Mouse (Mus musculus) cerebellum, adult 9-10 months (tissue): ENCODE results near the gene Prr15.

Experiments used
- DNase-seq: peaks from one replicate; pipeline ENCODE4 v3.0.0; 2022

The Prr15 gene

DNA sequence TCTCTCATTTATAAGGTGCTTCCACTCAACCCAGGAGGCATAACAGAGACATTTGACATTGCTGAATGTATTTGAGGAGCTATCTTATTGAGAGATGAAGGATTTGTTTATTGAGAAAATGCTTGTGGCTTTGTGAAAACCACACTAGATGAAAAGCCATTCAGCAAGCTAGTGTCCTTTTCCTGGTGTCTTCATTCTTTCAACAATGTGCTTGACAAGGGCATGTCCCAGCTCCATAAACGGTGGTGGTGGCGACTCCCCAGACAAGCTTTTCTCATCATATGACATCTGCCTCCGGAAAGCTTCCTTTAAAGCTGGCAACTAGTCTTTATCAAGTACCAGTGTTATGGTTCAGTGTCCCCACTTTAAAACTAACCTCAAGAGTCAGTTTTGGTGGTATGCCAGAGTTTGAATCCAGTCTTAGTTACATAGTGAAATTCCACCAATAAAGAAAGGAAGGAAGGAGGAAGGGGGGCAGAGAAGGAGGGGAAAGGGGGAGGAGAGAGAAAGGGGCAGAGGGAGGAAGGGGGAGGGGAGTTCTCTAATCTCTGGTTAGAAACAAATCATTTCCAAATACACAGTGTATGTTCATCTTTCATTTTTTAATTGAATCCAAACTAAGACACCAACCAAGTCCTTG is at the start of gene Prr15:
Gene Prr15, plus strand, starts transcription at position 590 of the 640 bp plus-strand sequence.
- no peak for DNase-seq

DNA sequence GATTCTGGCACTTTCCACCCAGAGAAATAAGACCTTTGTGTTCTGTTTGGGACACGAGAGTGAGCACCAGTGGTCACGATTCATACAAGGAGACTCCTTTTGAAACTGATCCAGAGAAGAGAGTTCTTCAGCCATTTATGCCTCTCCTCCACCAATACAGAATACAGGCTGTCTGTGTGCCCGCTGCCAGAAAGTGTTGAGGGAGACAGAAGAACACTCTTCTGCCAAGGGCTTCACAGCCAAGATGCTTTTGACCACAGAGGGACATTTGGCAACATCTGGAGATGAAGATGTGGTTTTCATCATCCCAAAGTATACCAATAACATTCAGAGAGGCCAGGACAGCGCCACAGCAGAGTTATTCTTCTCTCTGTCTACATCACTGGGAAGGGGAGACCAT is 48.4 kb upstream of the Prr15 start:
- no peak for DNase-seq

DNA sequence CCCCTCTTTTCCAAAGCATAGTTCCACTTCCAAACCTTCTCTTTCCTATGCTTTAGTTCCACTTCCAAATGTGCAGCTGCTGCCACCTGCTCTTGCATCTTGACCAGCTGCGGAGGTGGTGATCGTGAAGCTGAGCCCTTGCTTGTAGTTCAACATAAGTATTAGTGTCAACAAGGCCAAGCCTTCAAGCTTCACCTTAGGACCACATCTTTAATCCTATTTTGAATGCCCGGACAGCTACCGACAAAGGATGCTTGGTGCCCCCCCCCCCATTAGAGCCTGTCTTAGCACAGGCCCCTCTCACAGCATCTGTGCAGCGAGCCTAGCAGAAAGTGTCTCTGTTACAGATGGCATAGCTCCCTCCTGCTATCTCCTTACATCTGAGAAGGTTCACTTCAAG is 47.8 kb upstream of the Prr15 start:
- DNase-seq: no peak

DNA sequence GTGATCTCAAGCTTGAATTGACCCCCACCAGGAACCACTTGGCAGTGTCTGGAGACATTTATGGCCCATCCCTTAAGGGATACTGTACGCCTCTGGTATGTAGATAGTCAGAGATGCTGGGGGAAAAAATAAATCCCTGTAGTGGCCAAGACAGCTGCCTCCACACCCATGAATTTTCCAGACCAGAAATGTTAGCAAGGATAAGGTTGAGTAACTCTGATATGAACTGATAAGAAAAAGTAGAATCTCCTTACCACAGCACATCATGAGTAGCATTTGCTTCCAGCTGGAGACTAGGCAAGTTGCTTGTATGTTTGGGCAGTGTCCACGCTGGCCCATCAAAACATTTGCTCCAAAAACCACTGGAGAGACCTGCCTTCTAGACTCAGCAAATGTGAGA is 47.0 kb upstream of the Prr15 start:
- DNase-seq: no peak

DNA sequence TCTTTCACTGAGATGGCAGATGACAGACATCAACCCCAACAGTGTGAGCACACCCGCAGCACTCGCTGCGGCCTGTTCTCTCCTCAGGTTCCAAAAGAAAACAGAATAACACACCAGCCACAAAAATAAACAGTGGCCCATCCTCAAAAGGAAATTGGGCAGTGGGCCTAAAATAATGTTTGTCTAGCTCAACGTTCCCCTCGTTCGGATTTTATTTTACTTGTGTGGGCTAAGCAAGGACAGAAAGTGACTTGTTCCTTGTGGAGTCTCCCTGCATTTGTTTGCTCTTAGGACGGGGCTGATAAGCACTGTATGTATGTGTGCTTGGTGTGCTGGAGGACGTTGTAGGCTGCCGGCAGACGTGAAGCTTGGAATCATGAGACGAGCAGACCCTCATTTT is 46.2 kb upstream of the Prr15 start:
- no peak for DNase-seq

DNA sequence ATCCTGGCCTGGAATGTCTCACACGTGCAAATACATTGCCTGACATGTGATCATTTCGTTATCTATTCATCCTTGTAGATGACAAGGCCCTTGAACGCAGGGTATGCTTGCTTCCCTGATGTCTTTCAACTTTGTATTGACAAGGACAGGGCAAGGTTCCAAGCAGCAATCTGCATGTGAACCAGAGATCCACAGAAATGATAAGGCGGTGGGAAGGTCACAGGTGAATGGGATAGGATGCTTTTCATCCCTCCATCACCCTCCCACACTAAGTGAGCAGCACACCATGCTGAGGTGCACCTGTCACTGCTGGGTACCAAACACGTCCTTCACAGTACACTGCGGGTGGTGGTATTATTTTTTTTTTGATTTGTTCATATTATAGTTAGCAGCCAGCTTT is 45.4 kb upstream of the Prr15 start:
- no peak for DNase-seq

DNA sequence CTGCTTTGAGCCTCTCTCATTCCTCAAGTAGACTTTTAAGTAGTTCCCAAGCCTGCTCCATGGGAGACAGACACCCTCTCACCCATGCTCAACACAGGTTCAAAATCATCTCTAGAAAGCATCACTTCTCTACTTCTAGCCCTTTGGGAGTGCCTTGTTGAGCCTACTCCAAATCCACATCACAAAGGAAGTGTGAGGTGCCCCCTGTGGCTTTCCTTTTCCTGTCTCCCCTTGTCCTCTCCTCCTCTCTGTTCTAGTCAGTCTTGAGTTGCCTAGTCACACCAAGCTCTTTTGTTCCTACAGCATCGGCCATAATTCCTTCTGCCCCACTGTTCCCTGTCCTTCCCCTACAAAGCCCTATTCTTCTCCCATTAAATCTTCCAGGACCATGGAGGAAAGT is 42.3 kb upstream of the Prr15 start:
- DNase-seq: no peak

DNA sequence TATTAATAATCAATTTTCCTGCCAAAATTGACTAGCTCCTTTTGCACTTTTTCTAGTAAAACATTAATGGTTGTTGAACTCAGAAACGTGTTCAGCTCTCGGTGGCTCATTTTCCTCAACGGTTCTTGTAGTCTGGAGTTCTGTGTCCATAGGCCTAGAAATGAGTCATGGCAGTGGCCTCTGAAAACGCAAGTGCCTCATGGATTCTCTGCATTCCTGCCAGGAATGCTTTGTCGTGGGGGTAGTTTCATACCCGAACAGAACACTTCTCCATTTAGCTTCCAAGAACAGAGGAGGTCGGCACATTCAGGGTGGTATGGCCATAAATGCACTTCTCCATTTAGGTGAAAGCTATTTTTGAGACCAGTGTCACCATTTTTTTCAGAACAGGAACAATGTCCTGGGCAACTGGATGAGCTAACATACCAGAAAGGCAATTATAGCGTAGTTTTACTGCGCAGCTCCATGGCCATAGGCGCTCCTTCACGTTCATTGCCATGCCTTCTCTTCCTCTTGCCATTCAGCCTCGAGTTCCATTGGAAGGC is 41.4 kb upstream of the Prr15 start:
- no peak for DNase-seq

DNA sequence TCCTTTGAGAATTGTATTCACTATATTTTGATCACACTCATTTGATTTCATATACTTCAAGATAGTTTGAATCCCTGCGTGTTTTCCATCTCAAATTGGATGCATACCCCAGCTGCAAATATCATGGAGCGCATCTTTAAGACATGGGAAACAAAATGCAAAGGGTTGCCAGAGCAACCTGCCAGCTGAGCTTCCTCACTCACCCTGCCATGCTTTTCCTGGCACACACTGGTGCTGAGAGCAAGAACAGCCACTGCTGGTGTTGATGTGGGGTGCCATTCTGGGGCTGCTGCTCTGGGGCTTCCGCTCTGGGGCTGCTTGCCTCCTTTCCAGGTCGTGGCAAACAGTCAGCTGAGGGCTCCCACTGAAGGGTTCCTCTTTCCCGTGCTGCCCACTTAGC is 38.8 kb upstream of the Prr15 start:
- no peak for DNase-seq

DNA sequence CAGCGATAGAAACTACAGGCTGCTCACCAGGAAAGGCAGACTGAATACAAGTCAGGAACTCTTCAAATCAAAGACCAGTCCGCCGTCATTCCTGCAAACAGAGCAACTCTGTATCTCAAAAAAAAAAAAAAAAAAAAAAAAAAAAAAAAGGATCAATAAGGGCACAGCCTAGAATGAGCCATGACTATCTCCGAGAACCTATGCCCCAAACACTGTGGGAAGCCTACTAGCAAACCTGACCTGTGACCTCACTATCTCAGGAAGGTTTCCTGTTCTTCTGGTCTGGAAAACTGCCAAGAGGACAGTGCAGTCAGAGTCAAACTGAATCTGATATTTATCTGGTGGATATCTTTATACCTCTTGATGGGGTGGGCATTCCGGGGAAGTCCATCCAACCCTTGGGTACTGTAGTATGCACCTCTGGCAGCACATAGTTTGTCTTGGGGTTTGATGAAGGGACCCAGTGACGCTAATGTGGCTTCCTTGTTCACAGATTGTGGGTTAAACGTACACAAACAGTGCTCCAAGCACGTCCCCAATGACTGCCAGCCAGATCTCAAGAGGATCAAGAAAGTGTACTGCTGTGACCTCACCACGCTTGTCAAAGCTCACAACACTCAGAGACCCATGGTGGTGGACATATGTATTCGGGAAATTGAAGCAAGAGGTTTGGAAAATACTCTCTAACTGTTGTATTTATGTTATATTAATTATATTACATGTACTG is 35.7 kb upstream of the Prr15 start:
- no peak for DNase-seq

DNA sequence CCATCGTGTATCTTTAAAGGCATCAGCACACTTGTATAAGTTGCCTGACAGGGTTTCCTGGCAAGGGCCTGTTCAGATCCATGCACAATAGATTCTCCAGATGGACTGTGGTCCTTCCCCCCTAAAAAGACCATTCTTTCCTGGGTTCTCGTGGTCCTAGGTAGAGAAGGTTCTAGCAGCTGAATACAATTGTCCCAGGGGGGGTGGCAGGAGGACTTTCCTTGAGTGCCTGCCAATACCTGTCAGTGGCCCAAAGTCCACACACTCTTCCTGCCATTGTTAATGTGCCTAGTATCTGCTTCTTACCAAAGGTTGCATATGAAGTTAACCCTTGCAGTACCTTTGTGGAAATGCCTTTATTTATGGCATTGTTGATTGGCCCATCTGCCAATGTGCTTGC is 28.4 kb upstream of the Prr15 start:
- no peak for DNase-seq

DNA sequence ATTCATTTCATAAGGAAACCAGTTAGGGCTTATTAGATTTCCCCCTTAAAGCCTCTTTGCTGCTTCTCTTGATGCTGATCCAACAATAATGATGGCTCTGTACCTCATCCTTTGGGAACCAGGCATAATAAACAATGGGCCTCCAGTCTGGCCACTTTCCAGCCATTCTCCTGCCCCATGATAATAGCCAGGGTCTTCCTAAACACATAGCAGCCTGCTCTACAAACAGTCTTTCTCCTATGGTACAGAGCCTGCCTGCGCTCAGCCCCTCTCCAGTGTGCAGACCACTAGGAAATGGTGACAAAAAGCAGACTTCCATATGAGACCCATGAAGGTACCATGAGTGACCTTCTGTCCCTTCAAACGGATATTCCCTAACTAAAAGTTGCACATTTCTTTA is 26.2 kb upstream of the Prr15 start:
- no peak for DNase-seq

DNA sequence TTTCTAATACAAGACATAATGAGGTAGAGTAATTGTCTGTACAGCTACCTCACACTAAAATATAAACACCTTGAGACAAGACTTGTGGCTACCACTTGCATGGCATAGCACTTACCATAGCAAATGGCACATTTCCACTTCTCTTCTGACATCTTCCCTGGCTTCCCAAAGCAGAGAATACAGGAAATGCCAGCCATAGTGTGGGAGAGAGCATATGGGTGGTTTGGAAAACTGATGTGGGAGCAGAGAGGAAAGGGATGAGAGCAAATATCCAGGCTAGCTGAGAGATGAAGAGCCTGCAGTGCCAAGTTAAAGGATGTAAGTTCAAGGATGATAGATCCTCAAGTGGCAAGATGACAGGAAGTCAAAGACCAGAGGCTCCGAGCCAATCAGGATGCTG is 19.9 kb upstream of the Prr15 start:
- no peak for DNase-seq

DNA sequence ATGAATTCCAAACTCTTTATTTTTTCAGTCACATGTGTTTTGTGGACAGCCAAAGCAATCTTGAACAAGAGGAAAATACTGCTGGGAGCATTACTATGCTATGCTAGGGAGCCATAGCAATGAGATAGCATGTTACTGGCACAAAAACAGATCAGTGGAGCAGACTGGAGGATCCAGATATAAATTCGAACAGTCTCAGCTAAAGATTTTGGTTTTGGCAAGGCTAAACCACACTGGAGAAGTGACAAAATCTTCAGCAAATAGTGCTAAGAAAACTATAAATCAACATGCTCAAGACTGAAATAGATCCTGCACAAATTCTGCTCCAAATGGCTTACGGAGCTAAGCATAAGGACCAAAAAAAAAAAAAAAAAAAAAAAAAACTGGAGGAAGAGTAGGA is 12.6 kb upstream of the Prr15 start:
- DNase-seq: no peak

DNA sequence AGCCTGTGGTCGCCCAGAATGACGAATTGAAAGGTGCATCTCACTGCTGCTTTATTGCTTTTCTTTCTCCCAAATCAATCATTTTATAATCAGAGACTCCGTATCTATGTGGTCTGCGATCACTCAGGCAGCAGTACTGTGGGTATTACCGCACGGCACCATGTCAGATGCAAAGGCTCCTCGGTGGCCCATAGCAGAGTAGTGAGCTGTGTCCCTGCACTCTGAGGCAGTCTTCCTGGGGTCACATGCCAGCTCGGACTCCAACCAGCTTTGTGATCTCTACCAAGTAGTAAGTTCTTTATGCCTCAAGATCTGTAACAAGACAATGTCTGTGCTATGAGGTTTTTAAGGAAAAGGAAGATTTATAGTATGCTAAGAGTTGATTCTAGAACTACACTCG is 7.0 kb upstream of the Prr15 start:
- no peak for DNase-seq

DNA sequence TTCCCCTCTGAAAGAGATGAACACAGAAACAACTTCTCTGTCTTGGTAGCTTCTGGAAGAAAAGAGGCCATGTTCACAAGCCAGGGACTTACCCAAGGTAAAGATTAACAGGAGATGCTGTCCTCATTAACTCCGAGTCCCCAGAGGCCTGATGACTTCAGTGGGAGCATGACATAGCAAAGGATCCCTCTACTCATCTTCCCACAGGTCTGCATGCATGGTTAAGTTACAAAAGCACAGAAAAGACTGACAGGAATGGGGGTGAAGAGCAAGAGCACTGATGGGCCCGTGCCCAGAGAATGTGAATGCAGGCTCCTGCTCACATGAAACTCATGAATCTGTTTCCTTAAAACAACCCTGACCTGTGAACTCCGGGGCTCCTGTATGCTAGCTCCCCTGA is 6.4 kb upstream of the Prr15 start:
- DNase-seq: no peak

DNA sequence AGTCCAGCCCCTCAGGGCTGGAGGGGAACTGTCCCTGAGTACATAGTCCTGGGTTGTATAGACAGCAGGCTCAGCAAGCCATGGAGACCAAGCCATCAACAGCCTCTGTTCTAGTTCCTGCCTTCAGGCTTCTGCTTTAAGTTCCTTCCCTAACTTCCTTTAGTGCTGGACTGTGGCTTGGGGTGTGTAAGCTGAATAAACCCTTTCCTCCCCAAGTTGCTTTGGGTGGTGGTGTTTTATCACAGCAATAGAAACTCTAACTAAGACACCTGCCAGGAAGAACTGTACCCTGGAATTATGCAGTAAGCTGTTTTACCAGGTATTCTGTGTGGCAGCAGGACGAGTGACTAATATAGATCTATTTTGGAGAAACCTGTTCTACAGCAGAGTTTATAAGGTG is 5.4 kb upstream of the Prr15 start:
- no peak for DNase-seq

DNA sequence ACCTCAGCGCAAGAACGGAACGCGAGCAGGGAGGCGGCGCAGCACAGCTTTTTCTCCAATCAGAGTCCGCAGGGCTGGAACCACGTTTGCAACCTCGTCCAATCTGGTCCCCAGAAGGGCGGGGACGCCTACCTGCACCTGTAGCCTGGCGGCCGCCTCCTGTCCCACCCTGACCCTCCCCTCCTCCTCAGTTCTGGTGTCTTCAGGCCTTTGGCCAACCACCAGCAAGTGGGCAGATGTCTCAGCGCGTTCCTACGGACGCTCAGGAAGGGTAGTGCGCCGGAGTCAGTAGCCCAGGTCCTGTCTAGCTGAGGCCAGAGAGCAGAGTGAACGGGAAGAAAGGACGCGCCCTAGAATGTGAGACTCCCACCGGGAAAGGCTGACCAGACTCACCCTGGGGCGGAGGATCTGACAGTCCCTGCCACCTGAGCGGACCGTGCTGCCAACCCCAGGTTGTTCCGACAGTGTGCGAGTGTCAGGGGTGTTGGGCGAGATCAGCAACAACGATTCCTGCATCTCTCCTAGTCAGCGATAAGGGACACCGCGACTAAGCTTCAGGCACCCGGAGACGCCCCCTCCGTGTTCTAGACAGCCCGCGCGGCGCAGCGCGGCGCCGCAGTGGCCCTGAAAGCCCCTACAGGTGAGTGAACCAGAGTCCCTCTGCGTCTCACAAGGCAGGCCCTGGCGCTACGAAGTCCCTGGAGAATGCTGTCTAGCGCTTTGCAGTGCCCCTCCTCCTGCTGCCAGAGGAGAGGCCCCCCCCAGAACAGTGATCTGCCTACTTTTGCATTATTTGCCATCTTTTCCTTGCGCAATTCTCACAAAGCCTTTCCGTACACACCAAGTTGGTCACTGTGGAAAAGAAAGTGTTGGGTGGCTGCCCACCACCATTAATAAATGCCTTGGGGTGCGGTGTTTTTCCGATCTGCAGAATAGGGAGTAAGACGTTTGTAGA is 1.3 kb downstream of the Prr15 start:
- DNase-seq: peak; percentile 58

DNA sequence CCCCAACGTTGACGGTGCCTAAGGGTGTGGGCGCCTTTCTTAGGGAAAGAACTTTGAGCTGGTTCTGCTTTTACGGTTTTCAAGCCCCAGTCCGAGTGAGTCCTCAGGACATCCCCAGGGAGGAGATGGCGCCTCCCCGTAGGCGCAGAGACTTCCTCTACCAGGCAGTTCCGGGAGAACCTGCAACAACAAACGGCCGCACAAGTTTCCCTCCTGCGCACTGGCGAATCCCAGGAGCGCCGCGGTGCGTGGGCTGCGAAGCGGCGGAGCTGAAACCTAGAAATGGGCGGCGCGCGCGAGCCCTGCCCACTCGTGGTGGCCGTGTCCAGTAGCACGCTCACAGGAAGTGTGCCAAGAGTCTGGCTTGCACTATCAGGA is 2.0 kb downstream of the Prr15 start:
- DNase-seq: peak; percentile 68

DNA sequence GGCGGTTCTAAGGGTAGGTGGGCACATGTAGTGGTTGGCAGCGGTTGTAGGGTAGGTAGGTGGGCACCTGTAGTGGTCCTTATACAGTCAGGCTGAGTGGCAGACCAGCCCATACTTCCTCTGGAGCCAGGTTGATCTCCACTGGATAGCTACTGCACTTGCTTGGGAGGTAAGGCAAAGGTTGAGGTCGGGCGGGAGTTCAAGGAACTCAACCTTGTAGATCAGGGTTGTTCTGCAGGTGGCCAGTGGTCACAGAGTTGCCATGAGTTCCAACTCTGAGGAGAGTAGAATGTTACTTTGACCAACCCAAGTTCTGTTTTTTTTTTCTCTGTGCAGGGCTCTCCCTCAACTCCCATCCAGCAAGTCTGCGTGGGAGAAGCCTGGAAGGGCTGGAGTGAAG is 3.1 kb downstream of the Prr15 start:
- DNase-seq: no peak

DNA sequence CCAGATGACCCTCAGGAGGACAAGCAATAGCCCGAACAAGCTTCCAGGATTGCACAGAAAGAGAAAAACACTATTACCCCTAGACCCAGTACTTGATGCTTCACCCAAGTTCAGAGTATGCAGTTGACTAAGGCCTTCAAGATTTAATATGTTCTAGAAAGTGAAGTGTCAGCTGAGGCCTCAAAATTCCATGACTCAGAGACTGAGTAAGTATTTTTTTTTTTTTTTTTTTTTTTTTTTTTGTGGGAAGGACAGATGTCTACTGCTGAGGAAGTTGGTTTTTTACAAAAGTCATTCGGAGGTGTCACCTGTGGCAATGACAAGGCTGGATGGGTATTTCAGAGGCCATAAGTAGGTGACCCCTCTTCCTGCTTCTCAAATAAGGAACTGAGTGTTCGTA is 4.0 kb downstream of the Prr15 start:
- no peak for DNase-seq

DNA sequence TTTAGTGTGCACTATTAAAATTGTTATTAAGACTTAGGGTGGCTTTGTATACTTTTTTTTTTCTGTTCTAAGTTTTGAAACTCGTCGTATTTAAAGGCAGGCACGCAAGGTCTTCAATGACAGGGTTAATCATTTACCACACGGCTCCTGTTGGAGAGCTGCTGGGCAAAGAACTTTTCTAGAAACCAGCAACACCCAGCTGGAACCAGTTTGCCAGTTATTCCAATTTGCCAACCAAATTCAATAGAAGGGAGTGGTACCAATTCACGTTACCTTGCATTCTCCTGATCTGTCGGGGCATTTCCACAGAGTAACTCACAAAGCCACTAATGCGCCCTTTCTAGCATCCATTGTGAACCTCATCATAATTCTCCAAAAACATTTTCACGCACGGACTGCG is 4.5 kb downstream of the Prr15 start:
- DNase-seq: no peak

DNA sequence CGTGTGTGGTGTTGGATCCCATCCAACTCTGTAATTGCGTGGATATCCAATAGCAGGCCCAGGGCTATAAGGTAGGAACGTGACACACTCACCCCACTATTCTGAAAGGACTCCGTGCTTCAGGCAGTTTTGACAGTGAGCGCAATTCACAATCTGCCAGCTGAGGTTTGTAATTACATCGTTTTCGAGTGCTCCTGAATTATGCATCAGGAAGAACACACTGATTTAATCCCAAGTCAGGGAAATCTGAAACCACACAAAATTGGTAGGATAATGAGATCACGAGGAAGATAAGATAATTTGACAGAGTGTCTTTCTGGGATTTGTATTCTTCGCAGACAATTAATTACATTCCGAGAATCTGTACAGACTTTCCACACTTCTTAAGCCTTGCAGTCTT is 6.1 kb downstream of the Prr15 start:
- DNase-seq: no peak

DNA sequence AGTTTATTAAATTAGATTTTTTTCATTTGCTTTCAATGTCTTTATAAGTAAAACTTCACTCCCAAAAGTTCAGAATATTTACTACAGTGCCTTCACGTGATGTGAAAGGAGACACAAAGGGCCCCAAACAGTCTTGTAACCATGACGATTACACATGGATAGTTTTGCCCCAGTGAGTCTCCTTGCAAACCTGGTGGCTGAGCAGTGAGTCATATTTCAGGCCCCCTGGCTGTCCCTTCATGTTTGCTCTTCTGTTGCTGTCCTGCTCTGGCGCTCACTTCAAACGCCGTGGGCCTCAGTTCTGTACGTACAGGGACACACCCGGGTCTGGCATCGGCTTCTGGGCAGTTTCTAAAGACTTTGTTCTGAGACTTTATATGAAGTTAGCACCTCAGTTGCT is 6.6 kb downstream of the Prr15 start:
- no peak for DNase-seq
